Mouse (Mus musculus): ENCODE measurements at regions not wholly inside any gene's neighbourhood (a gene's known extent, or its start where the extent isn't known, plus 50 kb on each side); places are given as distances from the start of the nearest gene placed in this dataset.

DNA sequence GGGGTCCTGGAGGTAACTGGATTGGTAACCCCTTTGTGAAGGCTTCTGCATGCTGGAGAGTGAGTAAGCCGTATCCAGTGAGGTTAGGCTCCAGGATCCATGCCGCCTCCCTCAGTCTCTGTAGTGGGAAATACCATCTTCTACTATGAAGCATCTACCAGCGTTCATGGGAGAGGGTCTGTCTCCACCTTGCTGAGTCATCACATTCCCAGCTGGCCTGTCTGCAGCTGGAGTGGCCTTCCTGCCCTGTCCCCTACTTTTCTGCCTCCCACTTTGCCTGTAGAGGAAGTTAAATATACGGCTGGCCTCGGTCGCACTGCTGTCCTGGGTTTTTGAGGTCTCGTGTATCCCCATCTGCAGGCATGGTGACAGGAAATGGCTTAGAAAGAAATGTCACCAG, 78.0 kb upstream of the Sec14l1 start:
- ATAC-seq (ENCODE audit: insufficient number of reproducible peaks, low FRiP score) = no peak
- Histone ChIP-seq H3K27ac (ENCODE audit: poor library complexity, severe bottlenecking) (no peak overlapping the region), H3K36me3 (no peaks in the 10 kb centered on the region), H3K9ac (no peak overlapping the region), H3K9me3 (replicated peaks) (no peaks in the 10 kb centered on the region; the same call in 1 of the 2 replicates), H3K4me2 (no peak overlapping the region), H3K27me3 (replicated peaks) (peaks cover 9% of the 10 kb centered on the region; the same call in 1 of the 2 replicates), H3K4me1 (replicated peaks) (0 out of 2 replicates have a peak, but pooled peaks cover 8% of the 10 kb centered on the region), H3K4me3 (no peak overlapping the region)
- 60% methylated on average over 7 of the region's 7 CpGs for WGBS

DNA sequence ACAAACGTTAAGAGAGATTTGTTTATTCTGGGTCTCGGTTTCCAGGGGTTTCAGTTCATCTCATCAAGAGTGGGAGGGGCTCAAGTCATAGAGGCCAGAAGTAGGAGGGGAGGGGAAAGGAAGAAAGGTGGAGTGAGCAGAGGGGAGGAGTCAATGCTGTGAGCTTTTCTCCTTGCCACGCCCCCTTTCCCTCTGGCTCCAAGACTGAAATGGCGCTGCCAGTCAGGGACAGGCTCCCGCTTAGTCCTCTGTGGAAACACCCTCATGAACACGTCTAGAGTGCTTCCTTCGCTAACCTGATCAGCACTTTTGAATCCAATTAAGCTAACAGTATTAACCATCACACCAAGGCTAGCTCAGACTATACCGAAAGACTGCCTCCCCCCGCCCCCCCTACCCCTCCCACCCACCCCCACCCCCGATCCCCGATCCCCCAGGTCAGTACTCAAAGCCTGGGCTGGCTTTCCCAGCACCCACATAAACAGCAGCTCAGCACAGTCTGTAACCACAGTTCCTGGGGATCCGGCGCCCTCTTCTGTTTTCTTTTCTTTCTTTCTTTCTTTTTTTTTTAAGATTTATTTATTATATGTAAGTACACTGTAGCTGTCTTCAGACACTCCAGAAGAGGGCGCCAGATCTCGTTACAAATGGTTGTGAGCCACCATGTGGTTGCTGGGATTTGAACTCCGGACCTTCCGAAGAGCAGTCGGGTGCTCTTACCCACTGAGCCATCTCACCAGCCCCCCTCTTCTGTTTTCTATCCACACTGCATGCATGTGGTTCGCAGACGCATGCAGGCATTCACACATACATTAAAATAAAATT, 76.5 kb upstream of the Sec14l1 start:
- no peak overlapping the region for H3K27ac ChIP-seq (ENCODE audit: poor library complexity, severe bottlenecking)
- peaks cover 22% of the 10 kb centered on the region for H3K27me3 ChIP-seq (replicated peaks)
- H3K4me3 ChIP-seq = no peak overlapping the region
- no peaks in the 10 kb centered on the region; the same call in 1 of the 2 replicates for H3K9me3 ChIP-seq (replicated peaks)
- no peak overlapping the region for H3K9ac ChIP-seq
- ATAC-seq (ENCODE audit: insufficient number of reproducible peaks, low FRiP score) = no peak
- 40% methylated on average over 20 of the region's 20 CpGs for WGBS
- 0 out of 2 replicates have a peak, but pooled peaks cover 8% of the 10 kb centered on the region for H3K4me1 ChIP-seq (replicated peaks)
- peak overlapping the region; percentile 13; the same call in 1 of the 2 replicates for H3K4me2 ChIP-seq
- H3K36me3 ChIP-seq = no peaks in the 10 kb centered on the region

- Histone ChIP-seq H3K36me3 (no peaks in the 10 kb centered on the region), H3K4me2 (no peak overlapping the region), H3K4me3 (no peak overlapping the region), H3K9ac (no peak overlapping the region), H3K27ac (ENCODE audit: poor library complexity, severe bottlenecking) (no peak overlapping the region), H3K27me3 (replicated peaks) (peaks cover 22% of the 10 kb centered on the region), H3K9me3 (replicated peaks) (no peaks in the 10 kb centered on the region; the same call in 1 of the 2 replicates), H3K4me1 (replicated peaks) (0 out of 2 replicates have a peak, but pooled peaks cover 6% of the 10 kb centered on the region)
- 14% methylated on average over 4 of the region's 4 CpGs for WGBS
- no peak for ATAC-seq (ENCODE audit: insufficient number of reproducible peaks, low FRiP score)
Observed at GRCm38 (mm10) chr11:117040829-117041228, 74.1 kb upstream of the Sec14l1 start.

DNA sequence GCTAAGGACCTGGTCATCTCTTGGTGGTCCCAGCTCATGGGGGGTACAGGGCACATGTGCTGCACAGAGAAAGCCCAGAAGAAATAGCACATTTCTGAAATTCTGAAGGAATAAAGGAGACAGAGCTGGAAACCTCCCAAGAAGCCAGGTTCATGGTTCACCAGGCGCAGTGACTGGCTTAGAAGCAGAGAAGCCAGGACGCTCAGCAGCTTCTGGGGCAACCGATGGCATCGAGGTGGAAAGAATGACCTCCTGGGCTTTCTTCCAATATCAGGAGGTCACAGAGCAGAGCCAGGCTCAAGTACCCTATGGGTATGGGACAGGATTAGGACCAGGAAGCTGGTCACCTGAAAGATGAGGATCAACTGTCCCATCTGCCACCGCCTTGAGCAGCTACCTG, 72.6 kb upstream of the Sec14l1 start:
- WGBS = 80% methylated on average over 5 of the region's 5 CpGs
- Histone ChIP-seq H3K4me1 (replicated peaks) (peaks cover 13% of the 10 kb centered on the region), H3K27me3 (replicated peaks) (peaks cover 22% of the 10 kb centered on the region), H3K9me3 (replicated peaks) (no peaks in the 10 kb centered on the region; the same call in 1 of the 2 replicates), H3K4me2 (no peak overlapping the region), H3K4me3 (no peak overlapping the region), H3K9ac (no peak overlapping the region), H3K27ac (ENCODE audit: poor library complexity, severe bottlenecking) (no peak overlapping the region), H3K36me3 (no peaks in the 10 kb centered on the region)
- no peak for ATAC-seq (ENCODE audit: insufficient number of reproducible peaks, low FRiP score)

GRCm38 (mm10) chr11:117043524-117043923, 71.4 kb upstream of the Sec14l1 start:
- H3K4me2 ChIP-seq = no peak overlapping the region
- H3K4me3 ChIP-seq = no peak overlapping the region
- H3K9me3 ChIP-seq (replicated peaks) = no peaks in the 10 kb centered on the region; the same call in 1 of the 2 replicates
- H3K36me3 ChIP-seq = no peaks in the 10 kb centered on the region
- ATAC-seq (ENCODE audit: insufficient number of reproducible peaks, low FRiP score) = 0 out of 2 replicates have a peak, but pooled peaks have one; percentile 30
- WGBS = 9% methylated on average over 8 of the region's 8 CpGs
- peaks cover 22% of the 10 kb centered on the region for H3K27me3 ChIP-seq (replicated peaks)
- H3K4me1 ChIP-seq (replicated peaks) = peaks cover 25% of the 10 kb centered on the region
- H3K27ac ChIP-seq (ENCODE audit: poor library complexity, severe bottlenecking) = no peak overlapping the region
- H3K9ac ChIP-seq = no peak overlapping the region

GRCm38 (mm10) chr11:117044731-117045130, 70.2 kb upstream of the Sec14l1 start:
- H3K9me3 ChIP-seq (replicated peaks) = no peaks in the 10 kb centered on the region
- WGBS = 83% methylated on average over 1 of the region's 1 CpGs
- no peak overlapping the region for H3K9ac ChIP-seq
- no peak overlapping the region for H3K4me2 ChIP-seq
- H3K36me3 ChIP-seq = no peaks in the 10 kb centered on the region
- no peak overlapping the region for H3K27ac ChIP-seq (ENCODE audit: poor library complexity, severe bottlenecking)
- ATAC-seq (ENCODE audit: insufficient number of reproducible peaks, low FRiP score) = no peak
- H3K4me3 ChIP-seq = no peak overlapping the region
- peaks cover 25% of the 10 kb centered on the region for H3K4me1 ChIP-seq (replicated peaks)
- peaks cover 22% of the 10 kb centered on the region for H3K27me3 ChIP-seq (replicated peaks)

- H3K4me1 ChIP-seq (replicated peaks) = peaks cover 21% of the 10 kb centered on the region
- no peak overlapping the region for H3K4me2 ChIP-seq
- H3K27ac ChIP-seq (ENCODE audit: poor library complexity, severe bottlenecking) = peak overlapping the region; percentile 82
- H3K9me3 ChIP-seq (replicated peaks) = peaks cover 3% of the 10 kb centered on the region; the same call in 1 of the 2 replicates
- H3K9ac ChIP-seq = no peak overlapping the region
- WGBS = 81% methylated on average over 5 of the region's 5 CpGs
- H3K27me3 ChIP-seq (replicated peaks) = peaks cover 14% of the 10 kb centered on the region
- H3K36me3 ChIP-seq = no peaks in the 10 kb centered on the region
- H3K4me3 ChIP-seq = no peak overlapping the region
- no peak for ATAC-seq (ENCODE audit: insufficient number of reproducible peaks, low FRiP score)
Observed at GRCm38 (mm10) chr11:117046636-117047035, 68.3 kb upstream of the Sec14l1 start.

DNA sequence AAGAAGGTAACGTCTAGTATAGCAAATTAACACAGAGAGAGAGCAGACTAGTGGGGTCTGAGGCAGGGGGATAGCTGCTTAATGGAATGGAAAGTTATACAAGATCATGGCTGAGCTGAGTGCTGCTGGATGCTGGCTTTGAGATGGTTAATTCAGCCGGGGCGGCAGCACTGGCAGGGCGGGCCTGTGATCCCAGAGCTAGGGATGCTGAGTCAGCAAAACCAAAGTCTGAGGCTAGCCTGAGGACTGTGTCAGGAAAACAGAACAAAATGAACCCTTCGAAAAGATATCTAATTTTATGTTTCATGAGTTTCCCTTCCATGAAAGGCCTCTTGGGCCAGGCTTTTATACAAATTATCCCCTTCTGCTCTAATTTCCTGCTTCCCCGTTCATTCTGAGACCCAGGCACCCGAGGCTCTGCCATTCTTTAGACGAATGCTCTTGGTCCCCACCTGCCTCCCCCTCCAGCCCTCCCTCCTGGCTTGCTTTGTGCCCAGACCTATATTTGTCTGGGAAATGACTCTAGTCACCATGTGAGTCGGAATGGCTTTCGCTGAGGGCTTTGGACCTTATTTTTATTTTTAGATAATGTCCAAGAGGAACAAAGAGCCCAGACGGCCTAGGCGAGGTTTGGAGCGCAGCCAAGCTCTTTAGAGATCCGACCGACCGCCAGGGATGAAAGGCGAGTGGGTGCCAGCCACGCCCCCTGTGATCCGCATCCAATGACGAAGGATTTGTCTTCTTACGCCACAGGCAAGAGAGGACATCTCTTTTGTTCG, 67.6 kb upstream of the Sec14l1 start:
- Histone ChIP-seq H3K4me3 (no peak overlapping the region), H3K36me3 (no peaks in the 10 kb centered on the region), H3K9ac (peak overlapping the region; percentile 1; the same call in 1 of the 2 replicates), H3K27ac (ENCODE audit: poor library complexity, severe bottlenecking) (peak overlapping the region; percentile 82), H3K4me2 (peak overlapping the region; percentile 41), H3K4me1 (replicated peaks) (peaks cover 24% of the 10 kb centered on the region), H3K9me3 (replicated peaks) (peaks cover 3% of the 10 kb centered on the region; the same call in 1 of the 2 replicates), H3K27me3 (replicated peaks) (peaks cover 9% of the 10 kb centered on the region)
- 18% methylated on average over 22 of the region's 22 CpGs for WGBS
- ATAC-seq (ENCODE audit: insufficient number of reproducible peaks, low FRiP score) = 0 out of 2 replicates have a peak, but pooled peaks have one; percentile 20

DNA sequence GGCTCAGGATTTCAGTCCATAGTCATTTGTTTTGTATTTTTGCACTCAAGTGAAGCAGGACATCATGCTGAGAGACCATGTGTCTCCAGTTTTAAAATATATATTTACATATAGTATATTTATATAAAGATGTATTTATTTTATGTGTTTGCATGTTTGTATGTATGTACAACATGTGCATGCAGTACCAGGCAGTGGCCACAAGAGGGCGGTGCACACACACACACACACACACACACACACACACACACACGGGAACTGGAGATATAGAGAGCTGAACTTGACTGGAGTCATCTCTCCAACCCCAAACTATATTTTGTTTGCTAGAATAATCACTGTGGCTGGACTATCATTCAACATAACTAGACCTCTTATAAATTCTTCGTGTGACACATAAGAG, 66.1 kb upstream of the Sec14l1 start:
- Histone ChIP-seq H3K9ac (no peak overlapping the region), H3K27ac (ENCODE audit: poor library complexity, severe bottlenecking) (no peak overlapping the region), H3K4me1 (replicated peaks) (peaks cover 24% of the 10 kb centered on the region), H3K9me3 (replicated peaks) (peaks cover 3% of the 10 kb centered on the region; the same call in 1 of the 2 replicates), H3K4me2 (no peak overlapping the region), H3K27me3 (replicated peaks) (no peaks in the 10 kb centered on the region), H3K36me3 (no peaks in the 10 kb centered on the region), H3K4me3 (no peak overlapping the region)
- ATAC-seq (ENCODE audit: insufficient number of reproducible peaks, low FRiP score) = no peak
- whole genome bisulfite sequencing = 81% methylated on average over 3 of the region's 3 CpGs

DNA sequence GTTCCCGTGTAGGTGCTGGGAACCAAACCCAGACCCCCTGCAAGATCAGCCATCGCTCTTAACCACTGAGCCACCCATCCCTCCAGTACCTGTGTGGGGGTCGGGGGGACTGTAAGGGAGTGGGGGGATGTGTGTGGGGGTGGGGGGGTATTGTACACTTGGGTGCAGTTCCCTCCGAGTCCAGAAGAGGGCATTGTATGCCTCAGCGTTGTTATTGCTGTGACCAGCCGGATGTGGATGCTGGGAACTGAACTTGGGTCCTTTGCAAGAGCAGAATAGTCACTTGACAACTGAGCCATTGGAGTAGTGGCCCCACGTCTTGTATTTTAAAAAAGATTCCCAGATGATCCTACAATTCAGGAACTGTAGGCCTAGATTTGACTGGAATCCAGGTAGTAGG, 64.2 kb upstream of the Sec14l1 start:
- H3K4me2 ChIP-seq = no peak overlapping the region
- no peaks in the 10 kb centered on the region for H3K27me3 ChIP-seq (replicated peaks)
- no peak for ATAC-seq (ENCODE audit: insufficient number of reproducible peaks, low FRiP score)
- no peak overlapping the region for H3K27ac ChIP-seq (ENCODE audit: poor library complexity, severe bottlenecking)
- no peaks in the 10 kb centered on the region for H3K36me3 ChIP-seq
- no peak overlapping the region for H3K9ac ChIP-seq
- no peak overlapping the region for H3K4me3 ChIP-seq
- peaks cover 3% of the 10 kb centered on the region; the same call in 1 of the 2 replicates for H3K9me3 ChIP-seq (replicated peaks)
- WGBS = 82% methylated on average over 7 of the region's 7 CpGs
- H3K4me1 ChIP-seq (replicated peaks) = peaks cover 24% of the 10 kb centered on the region

DNA sequence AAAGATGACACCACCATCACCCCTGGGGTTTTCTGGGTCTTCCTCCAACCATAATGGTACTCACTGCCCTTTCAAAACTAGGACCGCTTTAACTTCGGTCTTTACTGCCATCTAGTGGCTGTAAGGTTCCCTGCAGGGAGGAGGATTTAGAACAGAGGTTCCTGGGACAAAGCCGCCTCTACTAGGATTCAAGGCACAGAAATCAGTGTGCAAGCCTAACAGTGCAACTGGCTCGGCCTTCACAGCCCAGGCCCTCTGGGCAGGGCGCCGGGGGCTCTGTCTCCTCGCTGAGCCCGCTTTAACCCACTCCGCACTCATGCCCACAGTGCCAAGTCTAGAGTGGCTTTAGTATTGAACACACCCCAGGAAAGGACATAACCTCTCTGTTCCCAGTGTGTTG, 58.0 kb upstream of the Sec14l1 start:
- Histone ChIP-seq H3K9ac (no peak overlapping the region), H3K27me3 (replicated peaks) (no peaks in the 10 kb centered on the region), H3K9me3 (replicated peaks) (no peaks in the 10 kb centered on the region), H3K4me1 (replicated peaks) (peaks cover 23% of the 10 kb centered on the region), H3K4me2 (no peak overlapping the region), H3K36me3 (no peaks in the 10 kb centered on the region), H3K27ac (ENCODE audit: poor library complexity, severe bottlenecking) (no peak overlapping the region), H3K4me3 (no peak overlapping the region)
- ATAC-seq (ENCODE audit: insufficient number of reproducible peaks, low FRiP score) = 0 out of 2 replicates have a peak, but pooled peaks have one; percentile 10
- 12% methylated on average over 9 of the region's 9 CpGs for WGBS
